Mouse (Mus musculus) effector memory CD4-positive, alpha-beta T cell, adult 7 months (primary cell): Measurements from ENCODE around the gene Olfr868. TPM values are rescaled to one million over a fixed set of nuclear protein-coding genes. Genes with fewer than 3 reads are reported as not detected.

Source experiments
- polyA plus RNA-seq: library from polyadenylated mRNA; unstranded; fragments of 100-300 nt; shearing (Covaris generic); gene quantifications from one replicate; pipeline ENCODE4 v1.2.1, GENCODE M21; 2017

Olfr868 gene
- 0.24 TPM for polyA plus RNA-seq

GRCm38 (mm10) chr9:20098326-20098725 is at the start of gene Olfr868:
Olfr868 (plus strand) TSS chr9:20098626.

GRCm38 (mm10) chr9:20057462-20057861 is 41.0 kb upstream of the Olfr868 start, which contains the start of gene Olfr867:
Olfr867 (minus strand) TSS chr9:20057562.

GRCm38 (mm10) chr9:20128709-20129108 is 30.3 kb downstream of the Olfr868 start, which contains the start of gene Olfr869:
Olfr869 (plus strand) TSS chr9:20129009.

Other genes starting within 250 kb of the Olfr868 start
- gene Olfr860, start 248.9 kb upstream of the Olfr868 start, polyA plus RNA-seq = not detected
- not detected for gene Olfr862, start 210.6 kb upstream of the Olfr868 start, polyA plus RNA-seq
- gene Olfr77, start 181.8 kb upstream of the Olfr868 start, polyA plus RNA-seq = 1.0 TPM
- not detected for gene Olfr866, start 70.6 kb upstream of the Olfr868 start, polyA plus RNA-seq
- gene Olfr867, start 41.1 kb upstream of the Olfr868 start, polyA plus RNA-seq = not detected
- not detected for gene Olfr869, start 30.4 kb downstream of the Olfr868 start, polyA plus RNA-seq
- gene Olfr870, start 75.4 kb downstream of the Olfr868 start, polyA plus RNA-seq = not detected
- not detected for gene Olfr871, start 113.6 kb downstream of the Olfr868 start, polyA plus RNA-seq
- gene Olfr872, start 138.5 kb downstream of the Olfr868 start, polyA plus RNA-seq = not detected
- 0.69 TPM for gene Olfr39, start 183.7 kb downstream of the Olfr868 start, polyA plus RNA-seq
- not detected for gene Olfr873, start 199.9 kb downstream of the Olfr868 start, polyA plus RNA-seq
- gene Olfr18, start 237.5 kb downstream of the Olfr868 start, polyA plus RNA-seq = 0.32 TPM